Mouse (Mus musculus) spleen, embryonic (tissue): ENCODE measurements around the gene Arhgap29.

Source experiments
- CTCF ChIA-PET: fragments of 350-600 bp; sonication (Branson Sonifier 250); formaldehyde crosslinking; loops from one replicate; lab custom pipeline; 2022; lab: Charles Lee

Gene Arhgap29

GRCm38 (mm10) chr3:122064556-122065410 lies 112.4 kb downstream of the Arhgap29 start:
- CTCF ChIA-PET: no interaction called here
